Mouse (Mus musculus) spleen, embryonic (tissue): ENCODE results near the gene Galp.
"Not testable (repeated sequence)": the region's sequence is repeated elsewhere in the genome, so short reads cannot be mapped to it uniquely, and the experiment has no call there.

Experiments used
- CTCF ChIA-PET: fragments of 350-600 bp; sonication (Branson Sonifier 250); formaldehyde crosslinking; loops from one replicate; lab custom pipeline; 2022; lab: Charles Lee

The Galp gene

GRCm38 (mm10) chr7:6173872-6174271 is 23.0 kb upstream of the Galp start:
- CTCF ChIA-PET = interaction anchor here (0.5 kb wide), 1 partner anchor 1381 kb away, joined by 6 read pairs; the partner anchor contains the start of gene Rpl28

- CTCF ChIA-PET = interaction anchor here (0.5 to 1.0 kb wide), 7 partner anchors 9 to 1382 kb away, joined by 3 to 6 read pairs (median 4); partner anchors contain the start of genes Gm3854 and Rpl28
Measured at GRCm38 (mm10) chr7:6174365-6174987, 22.4 kb upstream of the Galp start.

GRCm38 (mm10) chr7:6179013-6179412 is 17.9 kb upstream of the Galp start:
- CTCF ChIA-PET = no interaction called here

DNA sequence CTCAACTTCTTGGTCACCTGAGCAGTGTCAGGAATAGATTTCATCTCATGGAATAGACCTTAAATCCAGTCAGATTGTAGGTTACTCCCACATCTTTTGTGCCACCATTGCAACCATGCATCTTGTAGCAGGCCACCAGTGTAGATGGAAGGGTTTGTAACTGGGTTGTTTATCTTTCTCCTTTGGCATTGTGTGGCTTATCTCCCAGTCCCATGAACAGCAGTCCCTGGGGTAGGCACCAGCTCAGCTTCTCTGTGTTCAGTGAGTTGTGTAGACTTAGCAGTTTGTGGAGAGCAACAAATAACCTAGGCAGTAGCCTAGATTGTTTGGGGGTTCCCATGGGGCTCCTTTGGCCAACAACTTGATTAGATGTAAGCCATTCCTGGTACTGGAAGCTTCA is 14.0 kb upstream of the Galp start:
- CTCF ChIA-PET = no interaction called here

DNA sequence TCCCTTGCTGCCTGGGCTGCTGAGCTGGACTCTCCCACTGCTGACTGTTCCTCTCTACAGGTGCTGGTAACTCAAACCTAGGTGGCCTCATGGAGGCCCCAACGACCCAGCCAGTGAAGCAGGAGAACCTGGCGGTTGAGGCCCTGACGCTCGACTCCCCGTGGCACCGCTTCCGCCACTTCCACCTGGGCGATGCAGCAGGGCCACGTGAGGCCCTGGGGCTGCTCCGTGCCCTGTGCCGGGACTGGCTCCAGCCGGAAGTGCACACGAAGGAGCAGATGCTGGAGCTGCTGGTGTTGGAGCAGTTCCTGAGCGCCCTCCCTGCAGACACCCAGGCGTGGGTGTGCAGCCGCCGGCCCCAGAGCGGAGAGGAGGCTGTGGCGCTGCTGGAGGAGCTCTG is 13.1 kb upstream of the Galp start:
- CTCF ChIA-PET = no interaction called here

DNA sequence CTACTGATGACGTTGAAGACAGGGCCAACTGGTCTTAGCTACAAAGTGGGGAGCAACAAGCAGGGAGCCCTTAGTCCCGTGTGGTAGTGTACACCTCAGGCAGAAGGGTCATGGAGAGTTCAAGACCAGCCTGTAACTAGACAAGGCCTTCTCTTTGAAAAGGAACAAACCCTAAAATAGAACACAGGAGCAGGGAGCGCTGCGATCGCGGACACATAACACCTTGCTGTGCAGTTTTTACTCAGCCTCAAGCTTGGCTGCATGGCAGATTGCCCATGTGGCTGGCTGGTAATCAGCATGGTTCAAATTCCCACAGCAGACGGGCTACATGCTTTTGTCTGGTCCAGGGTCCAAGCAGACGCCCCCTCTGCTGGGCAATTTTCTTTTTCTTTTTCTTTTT is 12.4 kb upstream of the Galp start:
- CTCF ChIA-PET = interaction anchor here (0.7 kb wide), 1 partner anchor 59 kb away, joined by 14 read pairs; no protein-coding TSS in a partner anchor

GRCm38 (mm10) chr7:6185391-6185790 is 11.5 kb upstream of the Galp start:
- CTCF ChIA-PET = interaction anchor here (0.7 kb wide), 1 partner anchor 59 kb away, joined by 14 read pairs; no protein-coding TSS in a partner anchor

GRCm38 (mm10) chr7:6186176-6186575 is 10.7 kb upstream of the Galp start:
- CTCF ChIA-PET = no interaction called here

- CTCF ChIA-PET = no interaction called here
Measured at GRCm38 (mm10) chr7:6186756-6187155, 10.1 kb upstream of the Galp start.

DNA sequence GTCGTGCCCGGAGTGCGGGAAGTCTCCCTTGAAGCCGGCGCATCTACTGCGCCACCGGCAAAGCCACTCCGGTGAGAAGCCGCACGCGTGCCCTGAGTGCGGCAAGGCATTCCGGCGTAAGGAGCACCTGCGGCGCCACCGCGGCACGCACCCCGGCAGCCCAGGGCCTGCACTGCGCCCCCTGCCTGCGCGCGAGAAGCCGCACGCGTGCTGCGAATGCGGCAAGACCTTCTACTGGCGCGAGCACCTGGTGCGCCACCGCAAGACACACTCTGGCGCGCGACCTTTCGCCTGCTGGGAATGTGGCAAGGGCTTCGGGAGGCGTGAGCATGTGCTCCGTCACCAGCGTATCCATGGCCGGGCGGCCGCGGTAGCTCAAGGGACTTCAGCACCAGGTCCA is 7.3 kb upstream of the Galp start:
- CTCF ChIA-PET = no interaction called here

- CTCF ChIA-PET = interaction anchor here (1.1 kb wide), 2 partner anchors 17 to 64 kb away, joined by 3 to 4 read pairs; no protein-coding TSS in a partner anchor
Measured at GRCm38 (mm10) chr7:6191376-6191775, 5.5 kb upstream of the Galp start.

DNA sequence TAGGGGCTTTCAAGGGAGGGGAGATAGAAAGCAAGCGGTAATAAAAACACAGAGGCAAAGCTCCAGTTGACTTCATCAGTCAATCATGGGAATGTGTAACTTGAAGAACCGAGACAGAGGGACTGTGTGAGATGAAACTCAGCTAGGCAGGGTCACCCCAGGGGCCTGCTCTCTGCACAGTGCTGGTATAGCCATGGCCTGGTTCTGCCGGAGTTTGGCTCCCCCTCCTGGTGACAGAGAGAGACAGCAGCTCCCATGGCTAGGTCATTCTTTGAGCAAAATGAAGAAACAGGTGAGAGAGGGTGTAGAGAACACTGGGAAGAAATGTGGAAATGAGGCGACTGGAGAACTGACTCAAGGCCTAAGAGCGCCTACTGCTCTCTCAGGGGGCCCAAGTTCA is 2.8 kb upstream of the Galp start:
- CTCF ChIA-PET = interaction anchor here (0.5 to 1.2 kb wide), 3 partner anchors 32 to 67 kb away, joined by 3 to 9 read pairs (median 3); no protein-coding TSS in a partner anchor

DNA sequence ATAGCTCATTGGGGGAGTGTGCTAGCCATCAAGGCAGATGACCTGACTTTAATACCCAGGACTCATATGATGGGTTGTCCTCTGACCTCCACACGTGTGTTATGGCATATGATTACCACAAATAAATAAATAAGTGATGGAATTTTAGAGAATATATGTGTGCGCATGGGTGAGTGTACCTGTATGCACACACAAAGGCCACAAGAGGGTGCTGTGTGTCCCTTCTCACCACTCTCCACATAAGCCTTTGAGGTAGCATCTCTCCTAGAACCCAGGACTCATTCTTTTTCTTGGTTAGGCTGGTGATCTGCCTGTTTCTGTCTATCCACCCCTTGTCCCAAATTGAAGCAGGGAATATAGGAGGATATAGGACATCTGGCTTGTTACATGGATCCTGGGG is 1.1 kb upstream of the Galp start:
- CTCF ChIA-PET = no interaction called here

DNA sequence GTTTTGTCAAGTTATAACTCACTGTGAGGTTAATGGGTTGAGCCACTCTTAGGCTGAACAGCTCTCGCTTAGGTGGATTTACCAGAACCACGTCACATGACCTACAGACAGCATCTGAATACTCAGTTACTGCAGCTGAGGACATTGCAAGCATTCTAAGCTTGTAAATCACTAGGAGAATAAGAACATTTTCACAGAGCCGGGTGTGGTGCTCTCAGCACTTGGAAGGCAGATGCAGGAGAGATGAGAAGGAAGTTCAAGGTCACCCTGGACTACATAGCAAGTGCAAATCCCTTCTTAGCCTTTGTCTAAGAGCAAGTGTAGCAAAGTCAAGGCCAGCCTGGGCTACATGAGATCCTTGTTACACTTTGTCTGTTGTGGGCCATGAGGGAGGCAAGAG is 7.3 kb downstream of the Galp start:
- CTCF ChIA-PET = no interaction called here

- CTCF ChIA-PET = interaction anchor here (0.6 kb wide), 1 partner anchor 75 kb away, joined by 3 read pairs; no protein-coding TSS in a partner anchor
Measured at GRCm38 (mm10) chr7:6213144-6213543, 16.3 kb downstream of the Galp start.

GRCm38 (mm10) chr7:6214691-6215090 is 17.8 kb downstream of the Galp start:
- CTCF ChIA-PET = not testable (repeated sequence)

GRCm38 (mm10) chr7:6220147-6220546 is 23.3 kb downstream of the Galp start:
- CTCF ChIA-PET = no interaction called here

DNA sequence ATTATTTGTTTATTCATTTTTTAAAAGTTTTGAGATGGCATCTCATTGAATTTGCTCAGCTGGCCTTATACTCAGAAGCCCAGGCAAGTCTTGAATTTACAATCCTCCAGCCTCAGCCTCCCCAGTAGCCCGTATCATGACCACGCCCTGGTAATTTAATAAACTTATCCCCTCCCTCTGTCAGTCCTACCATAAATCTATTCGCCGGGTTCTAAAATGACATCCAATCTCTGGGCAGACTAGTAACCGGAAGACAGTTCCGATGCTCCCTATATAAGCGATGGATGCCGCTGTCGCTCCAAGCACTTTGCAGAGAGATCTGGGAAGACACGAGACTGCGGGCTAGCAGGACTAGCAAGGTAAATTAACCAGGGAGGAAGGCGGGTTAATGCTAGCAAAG is 25.1 kb downstream of the Galp start, which contains the start of gene Zscan5b:
Gene Zscan5b, plus strand, starts transcription at position 301 of the 400 bp plus-strand sequence.
- CTCF ChIA-PET = no interaction called here

DNA sequence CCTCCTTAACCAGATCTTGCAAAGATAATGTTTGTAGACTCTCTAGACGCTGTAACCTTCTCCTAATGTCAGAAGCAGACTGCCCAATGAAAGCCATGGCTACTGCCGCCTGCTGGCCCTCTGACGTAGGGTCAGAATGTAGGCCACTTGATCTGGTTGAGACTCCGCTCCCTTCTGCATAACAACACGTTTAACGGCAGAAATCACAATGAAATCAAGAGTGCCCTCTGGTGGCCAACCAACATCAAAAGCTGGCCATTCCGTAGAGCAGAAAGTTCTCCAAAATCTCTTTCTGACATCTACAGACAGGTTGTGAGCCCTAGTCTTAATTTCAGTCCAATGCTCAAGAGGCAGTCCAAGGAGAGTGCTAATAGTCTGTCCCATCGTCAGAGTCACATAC is 31.6 kb downstream of the Galp start:
- CTCF ChIA-PET = not testable (repeated sequence)

DNA sequence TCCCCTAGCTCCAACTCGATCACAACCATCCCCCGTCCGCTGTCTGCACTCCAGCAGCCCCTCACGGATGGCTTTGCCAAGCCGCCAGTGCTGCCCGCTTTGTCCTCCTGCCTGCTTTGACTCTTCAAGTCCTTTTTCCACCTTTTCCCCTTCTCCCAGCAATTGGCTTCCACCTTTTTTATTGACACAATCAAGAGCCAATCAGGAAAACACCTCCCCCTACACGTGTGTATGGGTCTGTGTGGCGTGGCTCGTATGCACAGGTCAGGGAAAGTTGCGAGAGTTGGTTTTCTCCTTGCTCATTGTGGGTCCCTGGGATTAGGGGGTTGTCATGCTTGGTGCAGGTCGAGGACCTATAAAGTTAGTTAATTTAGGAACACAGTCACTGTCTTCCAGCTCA is 42.9 kb downstream of the Galp start:
- CTCF ChIA-PET = no interaction called here

DNA sequence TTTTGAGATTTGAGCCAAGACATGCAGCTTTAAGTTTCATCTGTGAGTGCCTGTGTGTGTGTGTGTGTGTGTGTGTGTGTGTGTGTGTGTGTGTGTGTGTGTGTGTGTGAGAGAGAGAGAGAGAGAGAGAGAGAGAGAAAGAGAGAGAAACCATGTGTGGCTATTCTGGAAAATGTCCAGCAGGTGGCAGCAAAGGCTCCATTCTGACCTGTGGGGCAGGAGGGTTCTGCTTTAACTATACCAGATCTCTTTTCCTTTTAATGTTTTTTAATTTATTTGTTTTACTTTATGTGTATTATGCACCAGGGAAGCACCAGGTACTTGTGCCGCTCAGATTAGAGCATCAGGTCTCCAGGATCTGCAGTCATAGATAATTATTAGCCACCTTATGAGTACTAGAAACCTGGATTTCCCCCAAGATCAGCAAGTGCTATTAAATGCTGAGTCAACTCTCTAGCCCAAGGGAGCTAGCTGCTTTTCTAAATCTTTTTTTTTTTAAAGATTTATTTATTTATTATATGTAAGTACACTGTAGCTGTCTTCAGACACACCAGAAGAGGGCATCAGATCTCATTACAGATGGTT is 44.0 kb downstream of the Galp start:
- CTCF ChIA-PET = interaction anchor here (0.8 to 0.9 kb wide), 2 partner anchors 41 to 44 kb away, joined by 3 read pairs; partner anchors contain the start of gene Galp

DNA sequence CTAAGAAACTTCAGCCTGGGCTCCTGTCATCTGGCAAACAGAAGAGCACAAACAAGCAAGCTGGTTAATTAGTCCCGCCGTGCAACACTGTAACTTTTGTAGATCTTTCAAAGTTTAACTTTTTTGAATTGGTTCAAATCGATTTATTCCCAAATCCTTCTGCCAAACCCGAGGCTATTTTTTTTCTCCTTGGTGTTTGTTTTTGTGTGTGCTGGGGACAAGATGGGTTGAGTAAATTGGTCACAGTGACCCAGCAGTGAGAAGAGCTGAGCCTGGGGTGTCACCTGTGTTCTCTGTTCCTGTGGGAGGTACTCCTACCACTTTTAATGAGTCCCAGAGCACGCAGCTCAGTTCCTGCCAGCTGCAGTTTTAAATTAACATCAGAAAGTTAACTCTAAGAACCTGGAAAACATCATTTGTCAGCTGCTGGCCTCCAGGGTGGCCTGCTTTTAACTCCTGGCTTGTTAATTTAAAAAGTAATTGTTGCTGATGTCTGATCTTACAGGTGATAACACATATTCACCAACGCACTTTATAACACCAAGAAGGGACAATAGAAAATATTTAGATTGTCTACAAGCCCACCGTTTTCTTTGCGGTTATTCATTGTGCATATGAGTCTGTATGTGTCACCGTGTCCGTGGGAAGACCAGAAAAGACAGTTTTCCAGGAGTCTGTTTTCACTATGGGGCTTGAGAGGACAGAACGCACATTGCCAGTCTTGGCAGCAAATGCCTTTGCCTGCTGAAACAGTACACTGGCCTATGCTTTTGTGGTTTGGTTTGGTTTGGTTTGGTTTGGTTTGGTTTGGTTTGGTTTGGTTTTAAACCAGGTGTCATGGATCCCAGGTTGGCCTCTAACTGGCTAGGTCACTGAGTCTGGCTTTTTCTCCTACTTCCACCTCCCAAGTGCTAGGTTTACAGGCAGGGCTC is 47.7 kb downstream of the Galp start:
- CTCF ChIA-PET = no interaction called here
